Mouse (Mus musculus) ES-Bruce4 (cell line): ENCODE measurements around the gene Rcor2. TPM values are rescaled to one million over a fixed set of nuclear protein-coding genes. Genes with fewer than 3 reads are reported as not detected.

ENCODE experiments used
- H3K27ac ChIP-seq: 2 replicates; pipeline ENCODE4 v1.5.1; 2012; ENCODE audit warnings: low read length, inconsistent platforms; ENCODE audit not compliant: insufficient read depth
- H3K27me3 ChIP-seq: 2 replicates; pipeline ENCODE4 v1.6.1; 2012; ENCODE audit warnings: mild to moderate bottlenecking, low read length, inconsistent platforms; ENCODE audit not compliant: control insufficient read depth, poor library complexity, insufficient read depth, severe bottlenecking
- H3K36me3 ChIP-seq: 2 replicates; pipeline ENCODE4 v1.6.1; 2012; ENCODE audit warnings: inconsistent platforms, mild to moderate bottlenecking, low read length, moderate library complexity; ENCODE audit not compliant: control insufficient read depth, poor library complexity, insufficient read depth, severe bottlenecking
- H3K4me1 ChIP-seq: one replicate; pipeline ENCODE4 v1.8.1; 2011; ENCODE audit warnings: low read length; ENCODE audit not compliant: control insufficient read depth, insufficient read depth
- H3K4me3 ChIP-seq: 2 replicates; pipeline ENCODE4 v1.5.1; 2011; ENCODE audit warnings: low read depth, mild to moderate bottlenecking, low read length
- H3K9ac ChIP-seq: 2 replicates; pipeline ENCODE4 v1.6.1; 2012; ENCODE audit warnings: low read depth, mild to moderate bottlenecking, inconsistent platforms; ENCODE audit not compliant: poor library complexity, severe bottlenecking
- H3K9me3 ChIP-seq: replicated peaks from 2 replicates; pipeline ENCODE4 v1.6.1; 2012; ENCODE audit warnings: mild to moderate bottlenecking, low read length, inconsistent platforms; ENCODE audit not compliant: control insufficient read depth, poor library complexity, insufficient read depth, severe bottlenecking
- CTCF ChIP-seq: IDR thresholded peaks from one replicate; pipeline ENCODE4 v1.8.1; 2011; ENCODE audit warnings: low read depth, low read length
- EP300 ChIP-seq: IDR thresholded peaks from 2 replicates; pipeline ENCODE4 v1.6.1; 2011; ENCODE audit warnings: low read depth, low read length; ENCODE audit not compliant: insufficient read depth
- POLR2A ChIP-seq: IDR thresholded peaks from one replicate; pipeline ENCODE4 v1.8.1; 2011; ENCODE audit warnings: low read length; ENCODE audit not compliant: insufficient read depth
- polyA plus RNA-seq: library from polyadenylated mRNA; stranded (reverse); fragments of >200 nt; gene quantifications from 2 replicates; pipeline ENCODE4 v1.2.4, GENCODE M21; 2011; ENCODE audit warnings: low read depth; ENCODE audit not compliant: missing spikeins, insufficient read depth, insufficient read length

Gene Rcor2
- polyA plus RNA-seq, 1 experiment, result 69.4 TPM

- H3K27ac ChIP-seq, result no peak overlapping the region
- no peak overlapping the region for H3K9ac ChIP-seq
- no peaks in the 10 kb centered on the region for H3K4me1 ChIP-seq
- TF ChIP-seq EP300 (no peak), CTCF (no peak), POLR2A (no peak)
- H3K4me3 ChIP-seq, result no peak overlapping the region
- no peaks in the 10 kb centered on the region for H3K36me3 ChIP-seq
- no peaks in the 10 kb centered on the region for H3K27me3 ChIP-seq
- H3K9me3 ChIP-seq, result no peaks in the 10 kb centered on the region
Measured at GRCm38 (mm10) chr19:7302493-7302797, 35.3 kb downstream of the Rcor2 start.

- no peak overlapping the region for H3K27ac ChIP-seq
- H3K9ac ChIP-seq, result no peak overlapping the region
- TF ChIP-seq EP300 (no peak), POLR2A (no peak), CTCF (no peak)
- H3K9me3 ChIP-seq, result no peaks in the 10 kb centered on the region
- H3K4me1 ChIP-seq, result peaks cover 7% of the 10 kb centered on the region
- H3K27me3 ChIP-seq, result no peaks in the 10 kb centered on the region
- H3K36me3 ChIP-seq, result no peaks in the 10 kb centered on the region
- H3K4me3 ChIP-seq, result no peak overlapping the region
Measured at GRCm38 (mm10) chr19:7303796-7304195, 36.7 kb downstream of the Rcor2 start.

GRCm38 (mm10) chr19:7304801-7305200 lies 37.7 kb downstream of the Rcor2 start:
- no peak overlapping the region for H3K9ac ChIP-seq
- peaks cover 7% of the 10 kb centered on the region for H3K4me1 ChIP-seq
- no peaks in the 10 kb centered on the region for H3K9me3 ChIP-seq
- TF ChIP-seq CTCF (no peak), POLR2A (no peak), EP300 (no peak)
- no peaks in the 10 kb centered on the region for H3K36me3 ChIP-seq
- H3K27me3 ChIP-seq, result no peaks in the 10 kb centered on the region
- no peak overlapping the region for H3K4me3 ChIP-seq
- H3K27ac ChIP-seq, result no peak overlapping the region

GRCm38 (mm10) chr19:7305380-7306310 lies 38.5 kb downstream of the Rcor2 start:
- Histone ChIP-seq H3K4me3 (no peak overlapping the region), H3K27me3 (no peaks in the 10 kb centered on the region), H3K9me3 (no peaks in the 10 kb centered on the region), H3K9ac (no peak overlapping the region), H3K27ac (no peak overlapping the region), H3K36me3 (no peaks in the 10 kb centered on the region), H3K4me1 (peaks cover 7% of the 10 kb centered on the region)
- no peak for TF ChIP-seq POLR2A
- TF ChIP-seq CTCF, result no peak
- TF ChIP-seq EP300, result no peak

- H3K9me3 ChIP-seq, result no peaks in the 10 kb centered on the region
- H3K4me1 ChIP-seq, result peaks cover 7% of the 10 kb centered on the region
- H3K9ac ChIP-seq, result no peak overlapping the region
- no peaks in the 10 kb centered on the region for H3K36me3 ChIP-seq
- TF ChIP-seq CTCF, result no peak
- TF ChIP-seq EP300, result peak; percentile 74; the same call in 1 of the 2 replicates
- H3K27ac ChIP-seq, result no peak overlapping the region
- H3K4me3 ChIP-seq, result no peak overlapping the region
- H3K27me3 ChIP-seq, result no peaks in the 10 kb centered on the region
Measured at GRCm38 (mm10) chr19:7306968-7307367, 39.8 kb downstream of the Rcor2 start.

- Histone ChIP-seq H3K4me3 (no peak overlapping the region), H3K27me3 (no peaks in the 10 kb centered on the region), H3K36me3 (no peaks in the 10 kb centered on the region), H3K4me1 (peaks cover 7% of the 10 kb centered on the region), H3K27ac (no peak overlapping the region), H3K9me3 (no peaks in the 10 kb centered on the region), H3K9ac (no peak overlapping the region)
- no peak for TF ChIP-seq CTCF
- TF ChIP-seq POLR2A, result no peak
- no peak for TF ChIP-seq EP300
Measured at GRCm38 (mm10) chr19:7307995-7308770, 41.1 kb downstream of the Rcor2 start.
